Mouse (Mus musculus): ENCODE measurements around the gene D8Ertd738e.

GRCm38 (mm10) chr8:84223322-84224029 is 26.0 kb downstream of the D8Ertd738e start:
- TF ChIP-seq CTCF (IDR thresholded peaks at IDR 0.05; ENCODE audit: borderline replicate concordance, control insufficient read depth, extremely low read depth, insufficient read depth, low read length, poor library complexity) (no peak), POLR2A (IDR thresholded peaks at IDR 0.05; ENCODE audit: control insufficient read depth, extremely low read depth, insufficient read depth, low read length, poor library complexity) (no peak)
